Mouse (Mus musculus) C2C12 (cell line): Measurements from ENCODE around the gene A930017K11Rik. TPM values are rescaled to one million over a fixed set of nuclear protein-coding genes. Genes with fewer than 3 reads are reported as not detected.

Source experiments
- H3K27me3 ChIP-seq: one replicate; pipeline ENCODE4 v1.6.1; 2011; ENCODE audit not compliant: control insufficient read depth, insufficient read depth, insufficient read length
- H3K36me3 ChIP-seq: one replicate; pipeline ENCODE4 v1.6.1; 2011; ENCODE audit not compliant: control insufficient read depth, insufficient read depth
- H3K4me3 ChIP-seq: one replicate; pipeline ENCODE4 v1.5.1; 2011; ENCODE audit warnings: mild to moderate bottlenecking, control low read depth; ENCODE audit not compliant: poor library complexity, insufficient read depth, severe bottlenecking
- H3K79me2 ChIP-seq: one replicate; pipeline ENCODE4 v1.6.1; 2011; ENCODE audit not compliant: control insufficient read depth, insufficient read depth
- H3K79me3 ChIP-seq: one replicate; pipeline ENCODE4 v1.6.1; 2011; ENCODE audit warnings: low read depth, control low read depth
- H3ac ChIP-seq: one replicate; pipeline ENCODE3; 2011; ENCODE audit warnings: low read depth; ENCODE audit not compliant: control insufficient read depth, insufficient read length
- CEBPB ChIP-seq: IDR thresholded peaks from one replicate; pipeline ENCODE4 v1.6.1; 2011; ENCODE audit warnings: low read depth, mild to moderate bottlenecking, control low read depth, moderate library complexity
- CTCF ChIP-seq: IDR thresholded peaks from one replicate; pipeline ENCODE4 v1.5.1; 2011; ENCODE audit not compliant: control insufficient read depth, insufficient read depth, insufficient read length
- FOSL1 ChIP-seq: IDR thresholded peaks from one replicate; pipeline ENCODE4 v1.8.0; 2011; ENCODE audit warnings: mild to moderate bottlenecking, low read length; ENCODE audit not compliant: poor library complexity, insufficient read depth, severe bottlenecking
- MAX ChIP-seq: IDR thresholded peaks from one replicate; pipeline ENCODE4 v1.6.1; 2011; ENCODE audit warnings: mild to moderate bottlenecking, control low read depth
- MYOD1 ChIP-seq: IDR thresholded peaks from one replicate; pipeline ENCODE4 v1.6.1; 2011; ENCODE audit warnings: low read depth; ENCODE audit not compliant: control insufficient read depth, insufficient read length
- MYOG ChIP-seq: IDR thresholded peaks from one replicate; pipeline ENCODE4 v1.6.1; 2011; ENCODE audit not compliant: control insufficient read depth, insufficient read length; ENCODE audit errors: extremely low read depth
- USF1 ChIP-seq: IDR thresholded peaks from one replicate; pipeline ENCODE4 v1.6.1; 2011; ENCODE audit warnings: low read depth, mild to moderate bottlenecking, control low read depth, moderate library complexity
- polyA plus RNA-seq: library from polyadenylated mRNA; unstranded; fragments of >200 nt; fragmentation: generic; extraction: Trizol; gene quantifications from one replicate; pipeline ENCODE4 v1.2.1, GENCODE M21; 2012; ENCODE audit warnings: missing spikeins

A930017K11Rik gene
- polyA plus RNA-seq, 1 experiment = 0.02 TPM

- H3K79me3 ChIP-seq = no peaks in the 10 kb centered on the region
- H3K36me3 ChIP-seq = no peaks in the 10 kb centered on the region
- no peaks in the 10 kb centered on the region for H3K79me2 ChIP-seq
- TF ChIP-seq MYOD1 (no peak), CEBPB (no peak), USF1 (no peak)
- no peak overlapping the region for H3K4me3 ChIP-seq
- H3K27me3 ChIP-seq = peaks cover 24% of the 10 kb centered on the region
- H3ac ChIP-seq = no peak overlapping the region
Observed at GRCm38 (mm10) chr17:25956201-25956600, 3.8 kb upstream of the A930017K11Rik start.

GRCm38 (mm10) chr17:25955736-25956135, 3.4 kb upstream of the A930017K11Rik start:
- H3K27me3 ChIP-seq = peaks cover 29% of the 10 kb centered on the region
- H3K4me3 ChIP-seq = no peak overlapping the region
- no peak for TF ChIP-seq MAX
- no peak for TF ChIP-seq CEBPB
- TF ChIP-seq CTCF = no peak
- no peaks in the 10 kb centered on the region for H3K36me3 ChIP-seq
- no peaks in the 10 kb centered on the region for H3K79me3 ChIP-seq
- no peak overlapping the region for H3ac ChIP-seq
- no peaks in the 10 kb centered on the region for H3K79me2 ChIP-seq

- no peak overlapping the region for H3ac ChIP-seq
- H3K36me3 ChIP-seq = no peaks in the 10 kb centered on the region
- no peaks in the 10 kb centered on the region for H3K79me2 ChIP-seq
- TF ChIP-seq FOSL1 = no peak
- TF ChIP-seq CEBPB = no peak
- TF ChIP-seq MYOG = no peak
- TF ChIP-seq MAX = no peak
- no peak overlapping the region for H3K4me3 ChIP-seq
- peaks cover 38% of the 10 kb centered on the region for H3K27me3 ChIP-seq
- no peaks in the 10 kb centered on the region for H3K79me3 ChIP-seq
Observed at GRCm38 (mm10) chr17:25954671-25955070, 2.3 kb upstream of the A930017K11Rik start.

GRCm38 (mm10) chr17:25953161-25953560, 796 bp upstream of the A930017K11Rik start:
- Histone ChIP-seq H3K79me3 (no peaks in the 10 kb centered on the region), H3K4me3 (no peak overlapping the region), H3K79me2 (no peaks in the 10 kb centered on the region), H3K36me3 (no peaks in the 10 kb centered on the region), H3K27me3 (peaks cover 38% of the 10 kb centered on the region), H3ac (no peak overlapping the region)
- TF ChIP-seq MAX (no peak), CTCF (no peak), USF1 (no peak), CEBPB (no peak), FOSL1 (no peak), MYOG (no peak), MYOD1 (no peak)

GRCm38 (mm10) chr17:25951225-25951802, 1.1 kb downstream of the A930017K11Rik start:
- TF ChIP-seq USF1 (no peak), CEBPB (no peak), FOSL1 (no peak), MAX (no peak), MYOD1 (no peak), MYOG (no peak), CTCF (no peak)
- H3K27me3 ChIP-seq = peaks cover 38% of the 10 kb centered on the region
- H3ac ChIP-seq = peak overlapping the region; percentile 30
- H3K36me3 ChIP-seq = no peaks in the 10 kb centered on the region
- H3K4me3 ChIP-seq = no peak overlapping the region
- H3K79me3 ChIP-seq = no peaks in the 10 kb centered on the region
- H3K79me2 ChIP-seq = no peaks in the 10 kb centered on the region

GRCm38 (mm10) chr17:25950706-25951105, 1.7 kb downstream of the A930017K11Rik start:
- Histone ChIP-seq H3K79me2 (no peaks in the 10 kb centered on the region), H3K79me3 (no peaks in the 10 kb centered on the region), H3K36me3 (no peaks in the 10 kb centered on the region), H3K27me3 (peaks cover 38% of the 10 kb centered on the region), H3K4me3 (no peak overlapping the region), H3ac (no peak overlapping the region)
- TF ChIP-seq MYOG (no peak), FOSL1 (no peak), CTCF (no peak), MAX (no peak), CEBPB (no peak), USF1 (no peak), MYOD1 (no peak)
